Mouse (Mus musculus): ENCODE data around the gene Dbil5.
"Not testable (repeated sequence)": the region's sequence is repeated elsewhere in the genome, so short reads cannot be mapped to it uniquely, and the experiment has no call there.

Gene Dbil5

DNA sequence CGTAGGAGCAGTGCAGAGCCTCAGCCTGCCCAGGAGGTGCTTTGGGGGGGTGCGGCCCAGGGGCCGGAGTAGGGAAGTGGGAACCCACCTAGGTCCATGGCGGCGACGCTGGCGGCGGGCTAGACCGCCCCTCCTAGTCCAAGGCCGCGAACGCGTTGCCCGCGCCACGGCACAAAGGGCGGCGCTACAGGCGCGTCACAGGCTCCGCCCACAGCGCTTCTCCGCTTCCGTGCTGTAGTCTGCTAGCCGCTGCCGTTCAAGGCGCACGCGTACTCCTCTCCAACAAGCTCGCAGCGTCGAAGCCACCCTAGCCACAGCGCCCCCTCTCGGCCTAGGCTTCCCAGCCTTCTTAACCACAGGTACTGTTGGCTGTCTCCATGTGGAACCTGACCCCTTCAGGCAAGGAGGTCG, at the start of gene Dbil5, which contains the start of gene Gemin4:
Gene Dbil5, plus strand, starts transcription at position 219 of the 411 bp plus-strand sequence.
Gene Gemin4, minus strand, starts transcription at position 275 of the 411 bp plus-strand sequence.
- in situ Hi-C loops (cut with MboI, MseI), result no loop called here

DNA sequence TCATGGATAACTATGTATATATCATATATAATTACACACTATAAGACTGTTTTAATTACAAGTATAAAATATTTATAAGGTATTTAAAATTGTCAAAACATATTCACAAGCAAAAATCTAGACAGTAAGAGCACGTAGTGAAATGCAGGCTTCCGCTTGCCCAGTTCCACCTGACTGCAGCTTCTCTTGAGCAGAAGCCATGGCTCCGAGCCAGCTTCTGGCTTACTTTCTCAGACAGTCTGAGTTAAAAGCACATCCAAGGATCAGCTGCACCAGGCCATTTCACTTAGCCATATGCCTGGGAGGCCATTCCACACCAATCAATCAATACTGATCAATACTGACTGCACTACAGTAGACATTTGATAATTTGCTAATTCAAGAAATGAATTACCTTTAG, 48.4 kb upstream of the Dbil5 start:
- in situ Hi-C loops (cut with MboI, MseI), result loop anchor here (5.0 kb wide), 1 partner anchor 82 kb away; no protein-coding TSS in a partner anchor

DNA sequence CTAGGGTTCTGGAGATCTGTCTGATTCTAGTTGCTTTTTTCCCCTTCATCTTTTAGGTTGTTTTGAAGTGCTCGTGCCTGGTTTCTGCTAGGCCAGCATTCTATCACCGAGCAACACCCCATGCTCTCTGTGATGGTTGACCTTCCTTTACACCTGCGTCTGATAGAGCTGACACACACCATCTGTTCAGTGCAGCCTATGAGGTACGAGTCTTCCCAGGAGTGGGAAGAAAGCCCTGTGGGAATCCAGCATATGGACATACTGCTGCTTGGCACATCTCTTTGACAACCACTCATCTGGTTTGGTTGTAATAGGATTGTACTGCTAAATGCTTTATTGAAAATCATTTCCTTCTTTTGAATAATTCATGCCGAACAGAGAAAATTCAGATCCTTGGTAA, 47.2 kb upstream of the Dbil5 start:
- in situ Hi-C loops (cut with MboI, MseI), result no loop called here

DNA sequence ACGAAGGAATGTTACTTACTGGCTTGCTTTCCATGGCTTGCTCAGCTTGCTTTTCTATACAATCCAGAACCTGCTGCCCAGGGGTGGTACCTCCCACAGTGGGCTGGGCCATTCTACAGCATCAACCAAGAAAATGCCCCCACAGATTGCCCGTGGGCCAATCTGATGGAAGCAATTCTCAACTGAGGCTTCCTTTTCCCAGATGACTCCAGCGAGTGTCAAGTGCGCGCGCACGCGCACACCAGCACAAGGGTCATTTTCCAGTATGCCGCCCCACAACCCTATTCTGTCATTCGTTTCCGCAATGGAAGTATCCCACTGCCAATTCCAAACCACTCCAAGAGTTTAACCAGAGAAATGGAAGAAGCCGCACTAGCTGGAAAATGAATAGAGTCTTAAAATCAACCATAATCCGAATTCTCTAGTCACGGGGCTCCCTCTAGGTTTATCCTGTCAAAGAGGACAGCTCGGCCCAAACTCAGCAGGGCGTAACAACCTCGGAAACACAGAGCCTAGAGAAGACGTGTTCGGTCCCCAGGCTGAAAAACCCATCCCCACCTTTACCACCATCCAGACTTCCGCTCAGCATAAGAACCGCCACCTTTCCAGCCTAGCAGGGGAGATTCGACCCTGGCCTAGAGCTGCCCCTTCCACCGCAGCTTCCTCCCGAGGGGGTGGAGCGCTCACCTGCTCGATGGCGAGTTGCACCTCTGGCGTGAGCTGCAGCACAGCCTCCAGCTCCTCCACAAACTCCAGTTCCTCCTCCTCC, 38.5 kb upstream of the Dbil5 start:
- in situ Hi-C loops (cut with MboI, MseI), result no loop called here

DNA sequence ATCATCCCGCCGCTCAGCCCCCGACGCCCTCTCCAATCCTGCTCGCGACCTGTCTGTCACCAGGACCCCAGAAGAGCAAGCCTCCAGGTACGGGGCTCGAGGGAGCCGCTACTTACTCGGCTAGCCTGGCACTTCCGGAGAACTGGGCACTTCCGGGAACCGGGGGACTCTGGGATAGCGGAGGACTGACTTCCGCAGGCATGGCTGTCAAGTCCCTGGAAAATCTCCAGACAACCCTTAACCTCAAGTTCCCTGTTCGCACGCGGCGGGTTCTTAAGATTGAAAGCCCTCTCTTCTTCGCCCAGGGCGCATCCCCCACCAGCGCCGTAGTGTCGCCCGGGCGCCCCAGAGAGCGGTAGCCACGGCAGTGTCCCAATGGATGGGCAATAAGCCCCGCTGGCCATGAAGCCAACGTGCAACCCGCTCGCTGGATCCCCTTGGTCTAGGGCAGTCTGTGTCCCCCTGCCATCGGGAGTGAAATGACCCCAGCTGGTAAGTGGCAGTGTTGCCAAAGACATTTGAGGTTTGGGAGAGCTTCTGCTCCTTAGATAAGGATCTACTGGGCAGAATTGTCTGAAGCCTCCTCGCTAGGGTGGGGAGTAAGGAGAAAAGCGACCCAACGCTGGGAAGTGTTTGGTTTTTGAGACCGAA, 37.8 kb upstream of the Dbil5 start, which contains the start of the genes Vps53 and Fam57a:
Gene Vps53, minus strand, starts transcription at position 153 of the 651 bp plus-strand sequence.
Gene Fam57a, plus strand, starts transcription at position 177 of the 651 bp plus-strand sequence.
- in situ Hi-C loops (cut with MboI, MseI), result no loop called here

DNA sequence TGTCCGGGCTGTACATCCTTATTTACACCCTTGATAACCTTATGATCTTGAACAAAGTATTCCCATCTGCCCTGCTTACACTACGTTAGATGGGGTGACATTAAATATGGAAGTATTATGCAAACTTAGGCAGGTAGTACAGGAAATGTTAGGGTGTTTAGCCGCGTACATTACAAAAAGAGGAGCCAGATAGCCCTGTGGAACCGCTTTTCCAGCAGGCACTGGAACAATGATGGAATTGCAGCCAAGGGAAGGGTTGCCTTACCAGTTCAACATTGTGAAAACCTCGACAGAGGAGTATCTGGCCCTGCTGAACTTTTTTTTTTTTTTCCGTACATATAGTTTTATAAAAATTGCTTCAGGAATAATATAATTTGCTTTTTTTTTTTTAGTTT, 37.3 kb upstream of the Dbil5 start:
- in situ Hi-C loops (cut with MboI, MseI), result no loop called here

DNA sequence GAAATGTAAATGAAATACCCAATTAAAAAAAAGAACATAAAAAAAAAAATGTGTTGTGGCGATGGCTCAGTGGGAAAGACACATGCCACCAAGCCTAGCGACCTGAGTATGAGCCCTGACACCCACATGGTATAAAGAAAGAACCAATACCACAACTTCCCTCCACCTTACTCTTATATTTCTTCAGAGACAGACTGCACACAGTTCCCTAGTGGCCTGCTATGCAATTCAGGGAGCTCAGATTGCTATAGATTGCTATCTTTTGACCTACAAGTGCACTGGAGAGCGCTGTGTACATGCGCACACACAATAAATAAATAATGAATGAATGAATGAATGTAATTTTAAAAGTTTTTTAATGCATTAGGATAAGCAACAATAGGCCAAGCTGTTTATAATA, 33.7 kb upstream of the Dbil5 start:
- in situ Hi-C loops (cut with MboI, MseI), result no loop called here

DNA sequence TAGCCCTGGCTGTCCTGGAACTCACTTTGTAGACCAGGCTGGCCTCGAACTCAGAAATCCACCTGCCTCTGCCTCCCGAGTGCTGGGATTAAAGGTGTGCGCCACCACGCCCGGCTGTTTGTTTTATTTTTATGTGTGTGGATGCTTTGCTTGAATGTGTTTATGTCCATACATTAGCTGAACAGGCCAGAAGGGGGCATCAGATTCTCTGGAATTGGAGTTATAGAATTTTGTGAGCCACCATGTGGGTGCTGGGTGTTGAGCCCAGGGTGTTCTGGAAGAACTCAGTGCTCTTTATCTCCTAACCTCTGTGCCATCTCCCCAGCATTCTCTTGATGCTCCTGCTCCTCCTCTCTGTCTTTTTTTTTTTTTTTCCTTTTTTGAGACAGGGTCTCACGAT, 30.5 kb upstream of the Dbil5 start:
- in situ Hi-C loops (cut with MboI, MseI), result no loop called here

DNA sequence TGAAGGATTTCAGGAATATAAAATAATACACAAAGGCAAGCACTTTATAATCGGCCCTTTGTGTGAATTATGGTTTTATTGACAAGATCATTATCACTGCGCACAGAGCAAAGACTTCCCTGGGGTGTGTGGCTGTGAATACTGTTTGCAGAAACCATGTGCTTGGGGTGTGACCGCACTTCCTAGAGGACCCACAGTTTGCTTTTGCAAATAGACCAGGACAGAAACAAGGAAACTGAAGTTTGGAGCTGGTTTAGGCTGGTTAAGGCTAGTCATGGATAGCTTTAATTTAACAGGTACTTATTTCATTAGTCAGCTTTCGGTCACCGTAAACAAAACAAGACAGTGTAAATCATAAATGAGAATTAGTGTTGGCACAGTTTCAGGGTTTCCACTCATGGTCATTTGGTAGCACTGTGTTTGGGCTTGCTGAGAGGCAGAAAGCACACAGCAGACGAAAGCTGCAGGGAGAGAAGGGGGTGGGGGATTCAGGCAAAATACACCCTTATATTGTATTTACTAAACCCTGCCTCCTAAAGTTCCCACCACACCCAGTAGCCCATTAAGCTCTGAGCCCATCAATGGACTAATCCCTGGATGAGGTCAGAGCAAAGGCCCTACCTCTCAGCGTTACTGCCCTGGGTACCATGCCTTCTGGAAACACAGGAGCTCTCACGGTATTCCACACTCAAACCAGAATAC, 21.0 kb upstream of the Dbil5 start:
- in situ Hi-C loops (cut with MboI, MseI), result no loop called here

DNA sequence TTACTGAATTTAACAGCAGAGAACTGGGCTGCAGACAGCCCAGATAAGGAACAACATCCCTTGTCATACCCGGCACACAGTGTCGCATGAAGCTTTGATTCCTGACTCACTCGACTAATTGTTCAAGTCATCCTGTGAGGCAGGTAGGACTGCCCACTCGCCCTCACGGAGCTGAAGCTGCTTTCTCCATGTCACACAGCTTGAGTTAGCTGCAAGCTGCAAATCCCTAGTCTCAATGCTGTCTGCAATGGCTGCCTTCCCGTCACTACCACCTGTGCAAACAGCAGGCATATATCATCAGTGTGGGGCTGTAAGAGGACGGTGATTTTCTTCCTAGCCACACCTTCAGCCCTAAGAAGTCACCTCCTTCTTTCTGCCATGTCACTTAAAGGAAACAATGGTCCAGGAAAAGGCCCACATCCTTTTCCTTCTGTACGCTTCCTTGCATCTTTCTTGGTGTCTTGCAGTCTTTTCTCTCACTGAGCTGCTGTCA, 20.4 kb upstream of the Dbil5 start:
- in situ Hi-C loops (cut with MboI, MseI), result no loop called here

DNA sequence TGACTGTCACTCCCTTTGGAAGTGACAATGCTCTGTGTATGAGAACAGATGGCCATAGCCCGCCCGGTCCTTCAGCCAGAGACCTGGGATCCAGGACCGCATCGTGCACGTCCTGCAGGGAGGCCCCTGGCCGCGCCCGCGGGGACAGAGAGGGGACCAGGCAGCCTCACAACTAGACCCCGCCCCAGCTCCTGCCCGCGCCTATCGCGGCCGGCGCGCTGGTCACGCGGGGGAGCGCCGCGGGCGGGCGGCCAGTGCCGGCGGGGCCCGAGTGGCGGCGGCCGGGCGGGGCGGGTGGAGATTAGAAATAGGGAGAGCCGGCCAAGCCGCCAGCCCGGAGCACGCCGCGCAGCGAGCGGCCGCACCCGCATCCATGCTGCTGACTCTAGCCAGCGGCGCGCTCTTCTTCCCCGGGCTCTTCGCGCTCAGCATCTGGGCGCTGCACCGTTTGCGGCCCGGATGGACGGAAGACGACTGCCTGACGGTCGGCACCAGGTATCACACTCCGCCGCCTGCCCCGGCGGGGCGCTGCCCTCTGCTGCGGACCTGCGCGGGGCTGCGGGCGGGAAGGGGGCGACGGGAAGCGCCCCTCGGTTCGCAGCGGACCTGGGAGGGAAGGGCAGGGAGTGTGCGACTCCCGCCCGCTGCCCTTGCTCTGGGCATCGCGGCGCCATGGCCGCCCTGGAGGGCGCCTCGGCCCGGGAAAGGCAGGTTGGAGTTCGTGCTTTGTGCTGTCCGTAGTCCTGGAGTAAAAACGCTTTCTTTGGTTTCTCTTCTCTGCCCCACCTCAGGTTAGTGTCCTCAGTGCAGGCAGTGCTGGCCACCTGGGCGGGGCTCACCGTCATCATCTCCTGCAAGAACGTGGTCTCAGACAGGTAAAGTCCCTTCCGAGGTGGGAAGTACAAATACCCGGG, 15.4 kb upstream of the Dbil5 start:
- in situ Hi-C loops (cut with MboI, MseI), result no loop called here

DNA sequence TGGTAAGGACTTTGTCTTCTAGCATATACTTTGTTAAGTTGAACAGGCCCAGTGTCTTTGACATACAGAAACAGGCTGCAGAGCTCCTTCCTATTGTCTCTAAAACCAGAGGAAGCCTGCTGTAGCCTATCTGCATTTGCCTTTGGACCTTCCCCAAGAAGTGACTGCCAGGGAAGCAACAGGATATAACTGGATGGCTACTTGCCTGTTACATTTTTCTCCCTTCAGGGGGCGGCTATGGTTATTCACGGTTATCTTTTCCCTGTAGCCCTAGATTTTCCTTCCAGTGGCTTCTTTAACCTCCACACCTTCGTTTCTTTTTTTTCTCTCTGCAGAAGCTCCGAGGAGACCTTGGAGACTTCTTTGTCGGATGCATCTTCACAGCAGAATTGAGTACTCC, 10.6 kb upstream of the Dbil5 start:
- in situ Hi-C loops (cut with MboI, MseI), result no loop called here

DNA sequence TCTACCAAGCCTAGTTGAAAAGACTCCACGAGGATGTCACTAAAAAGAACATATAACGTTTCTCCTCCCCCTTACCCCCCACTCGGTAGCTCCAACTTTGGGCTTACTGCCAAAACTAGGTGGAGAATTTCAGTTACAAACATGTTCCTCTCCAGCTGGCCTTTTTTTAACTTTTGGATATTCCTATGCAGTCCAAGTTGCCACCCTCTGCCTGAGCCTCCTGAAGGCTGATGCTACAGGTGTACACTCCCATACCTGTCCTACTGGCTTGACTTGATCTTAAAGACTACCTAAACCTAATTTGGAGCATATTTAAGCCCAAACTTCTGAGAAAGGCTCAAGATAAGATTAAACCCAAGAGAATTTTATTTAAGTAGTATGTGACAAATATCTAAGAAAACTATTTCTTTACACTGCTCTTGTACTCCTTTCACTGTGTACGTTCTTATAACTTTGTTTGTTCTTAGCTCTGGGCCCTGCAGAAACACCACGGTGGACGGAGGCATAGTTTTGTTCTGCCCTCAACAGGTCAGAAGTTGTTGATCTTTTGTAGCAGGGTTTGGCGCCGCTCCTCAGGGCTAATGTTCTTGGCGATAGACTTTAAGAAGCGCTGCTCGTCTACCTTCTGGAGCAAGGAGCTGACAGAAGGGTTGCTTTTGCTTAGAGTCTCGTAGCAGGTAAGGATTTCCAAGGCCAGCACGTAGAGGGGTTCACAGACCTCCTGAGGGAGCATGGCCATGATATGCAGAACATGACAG, 7.0 kb upstream of the Dbil5 start:
- in situ Hi-C loops (cut with MboI, MseI), result no loop called here

DNA sequence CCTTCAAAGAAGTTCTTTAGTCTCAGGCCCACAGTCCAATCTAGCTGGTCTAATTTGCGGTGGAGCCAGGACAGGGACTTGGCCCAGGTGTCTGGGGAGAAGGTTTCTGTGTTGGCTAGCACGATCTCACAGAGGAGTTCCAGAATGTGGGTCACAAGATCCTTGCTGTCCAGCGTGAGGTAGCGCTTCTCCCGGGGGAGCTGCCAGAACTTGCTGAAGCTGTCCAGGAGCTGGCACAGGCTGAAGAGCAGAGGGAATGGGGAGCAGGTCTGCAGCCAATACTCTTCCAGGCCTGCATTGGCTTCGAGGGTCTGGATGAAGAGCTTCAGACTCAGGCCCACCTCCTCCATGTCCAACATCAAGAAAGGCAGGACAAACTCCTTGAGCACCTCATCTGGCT, 5.8 kb upstream of the Dbil5 start:
- in situ Hi-C loops (cut with MboI, MseI), result not testable (repeated sequence)

DNA sequence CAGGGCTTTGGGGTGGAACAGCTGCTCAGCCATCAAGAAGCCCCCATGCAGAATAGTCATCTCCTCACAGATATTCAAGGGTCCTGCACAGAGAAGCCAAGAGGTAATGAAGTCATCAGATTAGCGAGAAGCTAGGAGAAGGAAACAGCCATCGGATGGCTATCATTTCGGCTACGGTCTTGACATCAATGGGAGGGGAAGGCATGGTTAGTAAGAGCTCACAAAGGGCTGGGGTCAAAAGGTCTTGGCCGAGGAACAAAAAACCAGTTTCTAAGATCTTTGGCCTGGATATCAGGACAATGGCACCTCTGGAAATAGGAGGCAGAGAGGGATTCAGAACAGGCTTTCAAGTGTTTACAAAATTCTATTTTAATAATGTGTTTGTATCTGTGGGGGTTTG, 3.6 kb upstream of the Dbil5 start:
- in situ Hi-C loops (cut with MboI, MseI), result no loop called here

DNA sequence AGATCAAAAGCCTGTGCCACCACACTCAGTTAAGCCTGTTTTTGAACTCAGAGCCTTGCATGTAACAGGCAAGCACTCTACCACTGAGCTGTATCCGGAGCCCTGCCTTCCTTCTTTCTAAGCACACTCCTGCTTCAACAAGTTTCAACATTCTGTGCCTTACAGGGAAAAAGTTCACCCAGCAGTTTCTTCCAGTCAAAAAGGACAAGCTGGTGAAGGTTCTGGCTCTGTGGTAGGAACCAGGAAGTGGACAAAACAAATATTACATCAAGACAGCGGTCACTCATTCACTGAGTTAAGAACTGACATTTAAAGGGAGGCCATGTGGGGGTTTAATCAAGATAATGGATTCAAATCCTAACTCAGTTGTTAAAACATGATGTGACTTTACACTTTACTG, 2.4 kb upstream of the Dbil5 start:
- in situ Hi-C loops (cut with MboI, MseI), result no loop called here

DNA sequence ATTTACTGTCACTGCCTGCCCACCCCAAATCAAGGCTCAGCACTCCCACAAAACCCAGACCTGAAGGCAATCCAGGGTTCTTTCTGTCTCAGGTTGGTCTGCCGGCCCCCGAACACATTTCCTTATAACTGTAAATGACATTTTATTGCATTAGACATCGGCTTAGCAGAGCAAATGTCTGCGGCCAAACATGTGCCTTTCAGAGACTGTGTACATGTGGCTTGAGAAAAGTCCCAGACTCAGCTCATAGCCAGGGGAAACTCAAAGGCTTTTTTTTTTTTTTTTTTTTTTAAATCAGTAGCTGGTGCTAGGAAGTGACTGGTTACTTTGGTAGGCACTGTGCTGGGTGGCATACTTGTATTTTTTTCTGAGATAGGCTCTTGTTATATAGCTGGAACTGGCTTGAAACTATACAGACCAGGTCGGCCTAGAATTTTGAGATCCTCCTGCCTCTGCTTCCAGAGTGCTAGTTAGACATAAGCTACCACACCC, 1.3 kb upstream of the Dbil5 start:
- in situ Hi-C loops (cut with MboI, MseI), result no loop called here

DNA sequence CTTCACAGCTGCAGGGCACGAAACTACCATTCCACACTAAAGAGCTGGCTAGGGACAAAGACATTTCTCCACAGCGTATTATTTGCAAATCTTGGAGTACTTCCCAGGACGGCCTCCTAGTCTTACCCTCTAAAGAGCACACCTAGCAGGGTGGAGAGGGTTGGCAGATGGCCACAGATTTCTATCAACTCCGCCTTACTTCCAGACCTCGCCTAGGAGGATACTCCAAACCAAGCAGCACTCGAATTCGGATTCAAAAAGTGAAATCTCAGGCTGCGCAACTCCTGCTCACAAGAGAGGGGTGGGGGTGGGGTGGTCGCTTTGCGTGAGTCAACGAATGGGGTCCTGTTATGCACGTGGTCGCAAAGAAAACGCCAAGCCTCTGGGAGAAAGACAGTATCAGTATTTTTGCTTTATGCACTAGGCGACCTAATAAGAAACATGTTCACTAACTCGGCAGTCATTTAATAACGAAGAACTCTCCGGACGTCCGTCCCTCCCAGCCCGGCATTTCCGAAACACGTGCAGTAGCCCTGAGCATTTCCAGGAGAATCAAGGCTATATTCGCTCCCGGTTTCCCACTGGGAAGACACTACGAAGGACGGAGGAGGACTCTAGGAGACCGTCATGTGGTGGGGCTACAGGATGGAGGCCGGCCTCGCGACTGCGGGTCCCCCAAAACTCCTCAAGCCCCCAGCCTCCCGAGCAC, 573 bp upstream of the Dbil5 start:
- in situ Hi-C loops (cut with MboI, MseI), result no loop called here

DNA sequence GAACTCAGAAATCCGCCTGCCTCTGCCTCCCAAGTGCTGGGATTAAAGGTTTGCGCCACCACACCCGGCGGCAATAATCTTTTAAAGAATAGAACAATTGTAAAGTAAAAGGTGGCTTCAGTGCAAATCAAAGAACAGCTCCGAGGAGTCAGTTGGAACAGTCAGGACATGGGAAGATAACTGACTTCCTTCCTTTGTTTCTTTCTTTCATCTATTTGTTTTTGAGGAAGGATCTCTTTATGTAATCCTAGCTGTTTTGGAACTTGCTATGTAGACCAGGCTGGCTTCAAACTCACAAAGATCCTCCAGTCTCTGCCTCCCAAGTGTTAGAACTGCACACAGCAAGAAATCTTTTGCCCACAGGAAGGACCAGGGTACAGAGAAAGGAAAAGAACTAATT, 7.2 kb downstream of the Dbil5 start:
- in situ Hi-C loops (cut with MboI, MseI), result no loop called here

DNA sequence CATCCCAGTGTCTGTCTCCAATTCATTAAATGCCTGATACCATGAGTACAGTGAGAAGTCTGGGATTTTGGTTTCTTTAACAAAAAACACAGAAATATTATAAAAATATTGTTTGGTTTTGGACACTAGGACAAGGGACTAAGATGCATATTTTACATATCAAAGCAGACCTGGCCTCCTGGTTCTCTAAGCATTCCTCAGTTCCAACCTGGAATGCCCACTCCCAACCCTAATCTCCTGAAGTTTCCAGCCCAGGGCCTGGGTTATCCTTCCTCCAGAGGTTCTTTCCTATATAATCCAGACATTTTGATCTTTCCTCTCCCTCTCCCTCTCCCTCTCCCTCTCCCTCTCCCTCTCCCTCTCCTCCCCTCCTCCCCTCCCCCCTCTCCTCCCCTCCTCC, 7.6 kb downstream of the Dbil5 start:
- in situ Hi-C loops (cut with MboI, MseI), result no loop called here
